Mouse (Mus musculus): Measurements from ENCODE around the gene Mrgpre. TPM values are rescaled to one million over a fixed set of nuclear protein-coding genes. Genes with fewer than 3 reads are reported as not detected.

Mrgpre gene
- total RNA-seq, 2 experiments from 2014 or later, result 0.68 to 0.71 TPM

DNA sequence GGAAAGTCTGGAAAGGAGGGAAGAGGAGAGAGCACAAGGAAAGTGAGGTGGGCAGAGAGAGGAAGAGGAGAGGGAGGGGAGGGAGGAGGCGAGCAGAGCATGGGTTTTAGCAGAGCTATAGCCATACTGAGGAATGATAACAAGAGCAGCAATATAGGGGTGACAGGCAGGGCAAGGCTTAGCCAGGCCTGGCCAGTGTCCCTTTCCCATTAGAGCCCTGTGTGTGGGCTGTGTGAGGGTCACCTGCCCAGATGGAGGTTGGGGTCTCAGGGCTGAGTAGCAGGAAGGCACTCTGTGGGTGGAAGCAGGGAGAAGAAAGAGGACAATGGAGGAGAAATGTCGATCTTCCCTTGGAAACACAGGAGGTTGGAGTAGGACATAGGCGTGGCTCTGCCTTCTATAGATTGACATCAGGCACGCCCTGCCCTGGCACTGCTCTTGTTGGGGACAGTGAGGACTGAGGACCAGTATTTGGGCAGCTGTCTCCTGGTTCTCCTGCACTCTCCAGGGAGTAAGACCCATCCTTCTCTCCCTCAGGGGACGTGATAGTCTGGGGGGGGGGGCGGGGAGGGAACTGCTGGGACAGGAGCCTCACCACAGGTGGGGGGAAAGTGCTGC is 813 bp downstream of the Mrgpre start:
- no peak for DNase-seq (ENCODE audit: low spot score)

DNA sequence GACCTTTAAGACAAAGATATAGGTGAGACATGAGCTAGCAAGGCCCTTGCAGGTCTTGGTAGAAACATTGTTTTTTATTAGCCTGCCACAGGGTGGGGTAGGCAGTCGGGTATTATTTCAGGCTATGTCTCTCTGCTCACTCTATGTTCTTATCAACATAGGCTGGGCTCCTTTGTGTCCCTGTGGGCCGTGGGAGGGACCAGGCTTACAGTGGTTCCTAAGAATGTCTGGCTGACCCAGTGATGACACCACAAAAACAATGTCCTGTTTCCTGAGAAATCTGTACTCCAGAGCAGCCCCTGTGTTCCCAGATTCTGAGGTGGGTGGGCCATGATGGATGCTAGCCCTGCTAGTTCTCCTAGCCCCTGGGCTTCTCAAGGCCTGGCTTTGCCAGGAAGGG is 6.9 kb downstream of the Mrgpre start:
- peak; percentile 38 for DNase-seq (ENCODE audit: low spot score)

DNA sequence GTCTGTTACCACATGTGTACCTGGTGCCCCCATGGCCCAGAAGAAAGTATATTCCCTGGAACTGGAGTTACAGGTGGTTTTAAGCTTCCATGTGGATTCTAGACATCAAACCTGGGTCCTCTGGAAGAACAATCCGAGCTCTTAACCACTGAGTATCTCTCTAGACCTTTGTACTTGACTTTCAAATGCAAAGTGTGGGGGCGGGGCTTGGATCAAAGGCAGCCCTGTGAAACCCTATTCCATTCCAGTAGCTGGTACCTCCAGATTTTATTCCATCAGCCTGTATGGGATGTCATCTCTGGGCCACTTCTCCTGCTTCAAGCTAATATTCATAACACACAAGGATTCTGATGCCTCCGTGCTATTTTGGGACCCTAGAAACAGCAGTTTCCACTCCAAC is 8.2 kb downstream of the Mrgpre start:
- DNase-seq (ENCODE audit: low spot score), result no peak

DNA sequence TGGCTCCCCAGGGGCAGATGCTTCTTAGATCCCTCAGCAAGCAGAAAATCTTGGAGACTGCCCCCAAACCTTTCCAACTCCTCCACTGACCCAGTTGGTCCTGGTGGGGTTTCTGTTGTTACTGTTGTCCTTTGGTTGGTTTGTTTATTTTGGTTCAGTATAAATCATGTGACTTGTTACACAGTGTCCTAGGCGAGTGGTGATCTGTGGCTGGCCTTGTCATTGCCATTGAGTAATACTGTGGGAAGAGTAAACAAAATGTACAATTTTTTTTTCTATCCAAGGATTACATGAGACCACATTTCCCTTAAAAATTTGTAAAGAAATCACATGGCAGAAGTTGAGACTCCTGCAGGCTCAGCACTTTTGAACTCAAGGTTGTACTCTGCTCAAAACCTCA is 14.8 kb downstream of the Mrgpre start:
- no peak for DNase-seq (ENCODE audit: low spot score)

DNA sequence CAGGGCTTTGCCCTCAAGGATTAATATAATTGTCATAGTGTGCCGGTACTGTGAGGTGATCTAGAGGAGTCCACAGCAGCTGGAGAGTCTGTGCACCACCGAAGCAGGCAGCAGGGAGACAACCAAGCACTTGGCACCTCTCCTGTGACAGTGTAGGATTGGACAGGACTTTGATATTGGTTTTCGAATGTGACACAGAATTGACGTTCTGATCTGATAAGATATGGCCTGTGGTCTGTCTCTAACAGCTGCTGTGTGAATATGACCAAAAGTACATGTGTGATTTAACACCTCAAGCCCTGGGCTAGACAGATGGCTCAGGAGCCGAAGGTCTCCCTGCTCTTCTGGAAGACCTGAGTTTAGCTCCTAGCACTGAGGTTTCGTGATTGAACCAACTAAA is 16.0 kb downstream of the Mrgpre start:
- no peak for DNase-seq (ENCODE audit: low spot score)

DNA sequence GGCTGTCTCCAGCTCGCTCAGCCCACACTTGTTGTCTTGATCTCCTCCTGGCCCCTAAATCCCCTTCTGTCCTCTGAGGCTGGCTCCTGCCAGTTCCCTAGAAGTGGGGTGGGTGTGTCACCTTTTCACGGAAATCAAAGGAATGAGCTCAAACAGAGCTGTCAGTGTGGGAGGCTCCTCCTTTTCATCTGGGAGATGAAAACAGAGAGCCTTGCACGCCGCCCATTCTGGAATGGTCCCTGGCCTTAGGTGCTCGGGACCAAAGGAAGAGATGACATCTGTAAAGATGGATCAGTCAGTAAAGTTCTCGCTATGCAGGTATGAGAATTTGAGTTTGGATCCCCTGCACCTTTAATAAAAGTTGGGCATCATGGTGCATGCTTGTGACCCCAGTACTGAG is 17.4 kb downstream of the Mrgpre start, which contains the start of gene Mrgprg:
Gene Mrgprg, minus strand, starts transcription at position 101 of the 400 bp plus-strand sequence.
- no peak for DNase-seq (ENCODE audit: low spot score)

DNA sequence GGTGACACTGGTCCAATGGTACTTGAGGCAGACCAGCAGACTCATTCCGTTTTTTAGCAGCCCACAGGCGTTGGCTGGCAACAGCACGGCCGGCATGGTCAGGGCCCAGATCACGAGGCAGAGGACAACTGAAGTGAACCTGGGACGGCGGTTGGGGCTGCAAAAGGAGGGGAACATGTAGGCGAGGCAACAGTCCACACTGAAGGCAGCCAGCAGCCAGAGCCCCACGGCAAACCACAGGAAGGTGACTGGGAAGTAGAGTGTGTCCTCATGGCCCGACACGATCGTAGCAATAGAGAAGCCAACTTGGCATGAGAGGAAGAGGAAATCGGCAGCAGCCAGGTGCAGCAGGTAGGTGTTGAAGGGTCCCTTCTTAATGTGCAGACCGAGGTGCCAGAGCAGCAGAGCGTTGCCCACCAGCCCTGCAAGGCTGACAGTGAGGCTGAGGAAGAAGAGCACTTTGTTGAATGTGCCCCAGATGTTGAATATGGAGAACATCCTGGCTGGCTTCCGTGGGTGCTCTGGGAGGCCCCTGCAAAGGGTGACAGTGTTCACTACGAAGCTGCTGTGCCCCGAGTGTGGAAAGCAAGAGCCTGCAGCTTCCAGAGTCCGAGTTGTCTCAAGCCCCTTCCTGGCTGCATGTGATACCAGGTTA is 19.3 kb downstream of the Mrgpre start:
- no peak for DNase-seq (ENCODE audit: low spot score)

DNA sequence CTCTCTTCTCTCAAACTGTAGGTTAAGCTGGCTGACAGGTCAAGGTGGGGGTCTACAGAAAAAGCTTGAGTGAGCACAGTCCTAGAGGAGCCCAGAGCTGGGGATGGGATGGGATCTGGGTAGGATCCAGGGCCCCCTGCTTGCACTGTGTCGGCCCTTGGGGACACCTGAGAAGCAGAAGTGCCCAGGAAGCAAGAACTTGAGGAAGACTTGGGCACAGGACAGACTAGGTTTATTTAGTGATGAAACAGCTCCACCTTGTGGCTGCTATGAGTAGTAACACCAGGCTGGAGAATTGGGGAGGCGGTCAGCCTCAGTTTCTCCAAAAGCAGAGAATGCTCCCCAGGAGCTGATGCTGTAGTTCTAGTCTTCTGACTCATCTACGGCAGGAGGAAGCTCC is 20.5 kb downstream of the Mrgpre start:
- no peak for DNase-seq (ENCODE audit: low spot score)

DNA sequence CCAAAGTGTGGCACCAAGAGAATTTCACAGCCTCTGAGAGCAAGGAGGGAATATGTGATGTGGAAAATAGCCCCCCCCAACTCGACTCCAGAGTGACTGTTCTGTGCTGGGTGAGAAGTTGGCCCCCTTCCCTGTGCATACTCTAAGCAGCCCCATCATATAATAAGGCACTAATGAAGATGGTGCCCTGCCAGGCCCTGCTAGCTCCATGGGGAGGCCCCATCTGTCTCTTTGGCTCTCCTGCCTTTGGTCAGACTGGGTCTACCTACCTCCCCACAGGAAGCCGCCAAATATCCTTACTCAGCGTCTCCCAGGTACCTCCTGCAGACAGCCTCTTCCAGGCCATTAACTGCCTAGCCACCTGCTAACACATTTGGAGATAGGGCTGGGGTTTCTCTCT is 25.3 kb downstream of the Mrgpre start:
- no peak for DNase-seq (ENCODE audit: low spot score)

DNA sequence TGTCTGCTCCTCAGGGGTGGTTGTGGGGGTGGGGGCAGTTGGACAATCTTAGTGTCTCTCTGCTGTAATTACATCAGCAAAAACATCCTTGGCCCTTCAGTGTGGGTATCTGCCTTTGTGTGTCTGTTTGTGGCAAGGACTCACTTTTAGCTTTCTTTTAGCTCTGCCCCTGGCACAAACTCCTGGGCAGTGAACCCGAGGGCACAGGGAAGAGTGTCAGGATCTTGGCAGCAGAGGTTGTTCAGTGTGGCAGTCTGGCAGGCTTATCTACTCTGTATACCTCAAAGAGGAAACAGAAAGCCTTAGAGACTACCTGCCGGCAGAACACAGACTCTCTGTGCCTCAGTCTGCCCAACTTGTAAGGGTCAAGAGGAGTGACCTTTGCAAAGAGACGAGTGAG is 26.6 kb downstream of the Mrgpre start:
- no peak for DNase-seq (ENCODE audit: low spot score)

DNA sequence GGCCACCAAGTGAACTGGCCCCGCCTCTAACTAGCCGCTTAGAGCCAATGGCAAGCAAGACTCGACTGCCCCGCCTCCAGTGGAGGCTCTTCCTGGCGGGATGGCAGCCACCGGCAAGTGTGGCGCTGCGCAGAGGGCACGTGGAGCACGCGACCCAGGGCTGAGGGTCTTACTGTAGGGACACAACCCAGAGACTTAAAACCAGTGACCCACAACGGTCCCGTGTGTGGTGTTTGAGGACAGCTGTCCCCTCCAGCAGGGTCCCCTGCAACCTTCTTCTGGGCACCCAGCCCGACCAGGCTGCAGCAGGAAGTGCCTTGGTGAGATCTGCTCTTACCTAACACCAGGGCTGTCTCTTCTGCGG is 27.3 kb downstream of the Mrgpre start:
- peak; percentile 79 for DNase-seq (ENCODE audit: low spot score)

DNA sequence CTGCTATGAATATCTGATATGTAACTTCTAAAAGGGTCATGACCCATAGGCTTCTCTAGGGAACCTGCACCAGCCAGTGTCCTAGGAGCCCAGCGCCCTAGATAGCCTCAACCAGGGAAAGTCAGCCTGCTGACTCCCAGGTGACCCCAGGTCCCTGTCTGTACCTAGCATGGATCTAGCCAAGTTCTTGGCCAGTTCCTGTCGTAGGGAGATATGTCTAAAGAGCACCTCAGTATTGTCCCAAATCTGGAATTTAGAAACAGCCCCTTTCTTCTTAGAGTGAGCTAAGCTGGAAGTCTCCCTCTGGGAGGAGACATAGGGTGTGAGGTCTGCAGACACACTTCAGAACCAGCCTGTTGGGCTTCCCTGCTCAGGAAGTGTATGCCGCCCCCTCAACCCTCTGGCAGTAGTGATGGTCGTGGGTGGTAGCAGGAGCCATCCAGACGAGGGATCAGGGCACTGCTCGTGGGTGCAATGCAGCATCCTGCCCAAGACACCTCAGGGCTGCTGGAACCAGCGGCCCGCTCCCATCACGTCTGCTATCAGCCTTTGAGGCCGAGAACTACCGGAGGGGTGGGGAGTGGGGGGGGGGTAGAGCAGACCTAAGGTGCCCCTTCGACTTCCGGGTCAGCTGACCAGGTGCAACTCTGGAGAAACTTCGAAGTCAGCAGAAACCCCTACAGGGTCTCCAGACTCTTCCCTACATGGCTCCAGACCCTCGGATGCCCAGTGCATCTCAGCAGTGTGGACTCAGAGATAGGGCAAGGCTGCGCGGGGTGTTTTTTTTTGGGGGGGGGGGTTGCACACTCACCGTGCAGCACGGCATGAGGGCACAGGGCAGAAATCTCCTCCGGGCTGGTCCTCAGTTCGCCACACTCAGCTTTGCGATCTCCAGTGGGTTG is 27.9 kb downstream of the Mrgpre start, which contains the start of gene Osbpl5:
Gene Osbpl5, minus strand, starts transcription at position 861 of the 902 bp plus-strand sequence.
- no peak for DNase-seq (ENCODE audit: low spot score)

DNA sequence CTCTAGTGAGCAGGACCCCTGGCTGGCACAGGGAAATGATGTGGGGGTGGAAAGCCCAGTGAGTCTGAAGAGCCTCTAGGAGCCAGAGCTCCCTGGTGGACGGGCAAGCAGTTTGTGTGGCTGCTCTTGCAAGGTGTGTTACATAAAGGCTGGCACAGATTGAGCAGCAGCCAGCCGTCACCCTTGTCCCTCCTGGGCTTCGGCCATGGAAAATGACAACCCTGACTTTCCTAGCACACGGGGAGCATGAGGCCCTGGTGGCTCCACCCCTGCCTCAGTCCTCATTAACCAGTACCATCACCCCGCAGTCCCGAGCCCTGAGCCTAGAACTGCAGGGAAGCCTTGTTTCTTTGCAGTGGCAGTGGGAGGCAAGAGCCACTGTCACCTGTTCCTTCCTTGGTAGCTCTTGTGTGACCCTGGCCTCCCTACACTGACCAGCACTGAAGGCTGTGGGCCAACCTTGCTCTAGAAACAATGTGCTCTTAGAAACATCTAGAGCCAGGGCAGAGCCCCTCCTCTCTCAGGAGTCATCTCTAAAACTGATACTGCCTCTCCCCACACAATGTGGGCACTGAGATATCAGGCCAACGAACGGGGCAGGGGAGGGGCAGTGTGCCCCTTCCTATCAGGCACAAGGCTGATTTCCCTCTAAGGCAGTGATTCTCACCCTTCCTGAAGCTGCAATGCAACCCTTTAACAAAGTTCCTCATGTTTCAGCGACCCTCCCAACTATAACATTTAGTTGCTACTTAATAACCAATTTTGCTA is 28.8 kb downstream of the Mrgpre start:
- DNase-seq (ENCODE audit: low spot score), result no peak

DNA sequence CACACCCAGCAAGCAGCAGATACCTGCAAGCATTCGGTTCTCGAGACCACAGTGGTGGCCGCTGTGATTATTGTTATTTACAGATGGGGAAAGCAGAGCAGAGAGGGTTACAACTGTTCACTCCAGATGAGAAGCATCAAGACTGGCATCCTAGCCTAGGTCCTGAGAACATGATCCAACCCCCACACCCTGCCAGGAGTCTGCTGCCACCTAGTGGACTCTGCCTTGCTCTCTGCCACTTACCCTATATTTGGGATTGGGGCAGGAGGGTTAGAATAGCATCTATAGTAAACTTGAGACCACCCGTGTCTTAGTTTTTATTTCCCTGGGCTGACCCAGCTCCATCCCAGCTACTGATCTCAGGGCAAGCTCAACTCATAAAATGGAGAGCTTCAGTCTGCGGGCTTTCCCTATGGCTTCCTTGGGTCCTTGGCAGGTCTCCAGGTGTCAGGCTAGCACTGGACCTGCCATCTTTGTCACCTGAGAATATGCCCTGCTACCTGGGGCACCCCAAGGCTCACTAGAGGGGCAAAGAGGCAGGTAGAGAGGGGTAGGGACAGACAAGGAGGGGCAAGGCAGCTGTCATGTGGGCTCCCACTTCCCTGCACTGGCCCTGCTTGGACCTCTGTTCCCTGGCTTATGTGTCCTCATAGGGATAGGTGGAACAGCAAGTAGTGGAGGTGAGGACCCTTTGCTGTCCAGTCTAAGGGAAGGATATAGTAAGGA is 30.1 kb downstream of the Mrgpre start:
- peak; percentile 69 for DNase-seq (ENCODE audit: low spot score)

DNA sequence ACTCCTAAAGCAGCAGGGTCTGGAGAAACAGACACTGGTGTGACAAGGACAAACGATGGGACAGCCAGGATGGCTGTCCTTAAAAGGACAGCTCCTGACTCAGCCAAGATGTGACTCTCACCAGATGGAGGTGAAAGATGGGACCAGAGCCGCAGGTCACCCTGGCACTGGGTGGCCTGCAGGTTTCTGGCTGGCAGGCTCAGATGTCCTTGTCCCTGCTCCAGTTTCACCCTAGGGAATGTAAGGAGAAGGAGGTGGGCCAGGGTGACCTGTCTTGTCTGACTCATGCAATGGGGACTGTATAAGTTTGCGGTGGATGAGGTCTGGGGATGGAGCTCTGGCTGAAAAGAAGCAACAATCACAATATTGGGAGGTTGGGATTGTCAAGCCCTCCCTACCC is 31.7 kb downstream of the Mrgpre start:
- no peak for DNase-seq (ENCODE audit: low spot score)

DNA sequence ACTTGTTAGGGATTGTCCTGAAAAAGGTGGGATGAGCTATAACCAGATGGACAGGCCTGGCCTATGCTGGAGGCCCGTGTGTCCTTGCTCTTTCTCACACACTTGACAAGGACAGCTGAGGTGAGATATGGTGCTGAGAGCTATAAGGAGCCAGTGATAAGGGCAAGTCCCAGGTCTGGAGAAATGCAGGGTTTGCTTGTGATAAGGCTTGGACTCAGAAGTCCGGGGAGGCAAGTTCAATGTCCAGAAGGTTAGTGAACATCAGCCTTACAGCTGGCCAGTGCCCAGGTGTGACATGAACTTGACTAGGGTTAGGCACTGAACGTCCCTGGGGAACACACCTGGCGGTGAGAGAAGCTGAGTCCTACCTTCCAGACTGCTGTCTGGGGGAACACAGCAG is 32.2 kb downstream of the Mrgpre start:
- DNase-seq (ENCODE audit: low spot score), result no peak

DNA sequence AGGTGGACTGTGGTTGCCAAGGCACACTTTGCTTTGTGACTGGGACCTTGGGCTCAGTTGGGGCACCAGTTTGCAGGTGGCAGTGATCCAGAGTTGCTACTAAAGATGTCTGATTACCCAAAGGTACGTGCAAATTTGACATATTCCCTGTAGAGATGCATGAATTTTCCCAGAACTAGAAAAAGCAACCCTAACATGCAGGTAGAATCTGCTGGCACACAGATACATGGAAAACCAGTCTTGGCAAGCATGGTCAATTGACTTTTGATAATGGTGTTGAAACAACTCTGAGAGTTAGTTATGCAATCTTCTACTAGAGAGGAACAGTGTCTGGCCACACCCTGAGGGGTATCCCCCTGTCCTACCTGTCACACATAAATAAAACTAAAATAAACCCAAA is 32.9 kb downstream of the Mrgpre start:
- no peak for DNase-seq (ENCODE audit: low spot score)

DNA sequence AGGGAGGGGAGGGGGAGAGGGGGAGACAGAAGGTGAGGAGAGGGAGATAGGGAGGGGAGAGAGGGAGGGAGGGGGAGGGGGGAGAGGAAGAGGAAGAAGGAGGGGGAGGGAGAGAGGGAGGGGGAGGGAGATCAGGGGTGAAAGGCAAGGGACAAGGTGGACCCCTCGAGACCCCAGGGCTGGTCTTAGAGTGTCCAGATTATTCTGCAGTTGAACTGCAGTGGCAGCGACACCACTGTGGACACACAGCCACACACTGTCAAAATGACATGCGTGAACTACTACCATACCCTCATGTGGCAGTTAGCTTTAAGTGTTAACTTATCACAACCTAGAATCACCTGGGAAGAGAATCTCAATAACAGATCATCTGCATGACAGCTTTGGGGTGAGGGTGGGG is 35.3 kb downstream of the Mrgpre start:
- no peak for DNase-seq (ENCODE audit: low spot score)

DNA sequence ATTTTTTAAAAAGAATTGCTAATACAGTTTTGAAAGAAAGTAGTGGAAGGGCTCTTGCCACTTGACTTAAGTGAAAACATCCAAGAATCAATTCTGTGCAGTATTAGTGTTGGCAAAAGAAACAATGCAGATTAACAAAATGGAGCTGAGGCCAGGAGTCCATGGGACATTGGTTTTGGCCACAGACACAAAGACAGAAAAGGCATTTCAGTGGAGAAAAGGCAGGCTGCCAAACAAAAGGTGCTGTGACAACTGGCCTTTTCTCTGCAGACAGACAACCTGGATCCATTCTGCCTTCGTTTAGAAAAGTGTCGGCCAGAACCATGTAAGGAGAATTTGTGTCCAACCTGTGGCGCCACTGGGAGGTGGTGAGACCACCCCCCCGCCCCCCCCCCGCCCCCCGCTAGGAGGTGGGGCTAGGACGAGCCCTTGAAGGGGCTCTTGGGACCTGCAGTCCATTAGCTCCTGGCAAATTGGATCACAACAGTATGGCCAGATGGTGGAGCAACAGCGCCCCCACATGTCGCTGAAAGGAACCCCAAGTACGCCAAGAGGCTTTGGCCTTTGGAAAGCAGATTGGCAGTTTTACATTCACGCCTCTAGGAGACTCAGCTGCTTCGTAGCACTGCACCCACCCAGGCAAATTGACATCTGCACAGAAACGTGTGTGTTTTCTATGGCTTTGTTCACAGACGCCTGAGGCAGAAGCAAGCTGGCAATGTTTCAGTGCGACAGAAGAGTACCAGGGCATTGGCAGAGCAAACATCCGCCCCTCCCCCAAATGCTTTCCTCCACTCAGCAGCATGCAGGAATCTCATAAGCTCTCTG is 36.0 kb downstream of the Mrgpre start:
- DNase-seq (ENCODE audit: low spot score), result peak; percentile 91

DNA sequence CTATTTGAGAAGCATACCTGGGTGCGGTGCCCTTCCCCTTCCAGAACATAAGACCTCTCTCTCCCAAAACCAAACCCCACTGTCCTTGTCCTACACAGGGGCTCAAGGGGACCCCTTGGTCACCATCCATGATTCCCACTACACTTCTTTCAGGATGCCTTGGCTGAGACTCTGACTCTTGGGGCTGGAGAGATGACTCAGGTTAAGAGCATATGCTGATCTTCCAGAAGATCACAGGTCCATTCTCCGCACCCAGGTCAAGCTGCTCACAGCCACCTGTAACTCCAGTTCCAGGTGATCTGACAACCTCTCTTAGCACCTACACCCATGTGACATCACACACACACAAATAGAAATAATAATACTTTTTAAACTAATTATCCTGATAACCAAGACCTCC is 43.6 kb downstream of the Mrgpre start:
- DNase-seq (ENCODE audit: low spot score), result no peak

Data from gastrocnemius, adult 18-20 months (tissue).